Mouse (Mus musculus): Measurements from ENCODE around the gene Pecam1. TPM values are rescaled to one million over a fixed set of nuclear protein-coding genes. Genes with fewer than 3 reads are reported as not detected.
A peak's percentile ranks its signal among the peaks of the same experiment; 100 is the strongest.
"Not testable (repeated sequence)": the region's sequence is repeated elsewhere in the genome, so short reads cannot be mapped to it uniquely, and the experiment has no call there.

Pecam1 gene
- total RNA-seq, 2 experiments from 2014 or later, result 27.3 to 35.3 TPM

DNA sequence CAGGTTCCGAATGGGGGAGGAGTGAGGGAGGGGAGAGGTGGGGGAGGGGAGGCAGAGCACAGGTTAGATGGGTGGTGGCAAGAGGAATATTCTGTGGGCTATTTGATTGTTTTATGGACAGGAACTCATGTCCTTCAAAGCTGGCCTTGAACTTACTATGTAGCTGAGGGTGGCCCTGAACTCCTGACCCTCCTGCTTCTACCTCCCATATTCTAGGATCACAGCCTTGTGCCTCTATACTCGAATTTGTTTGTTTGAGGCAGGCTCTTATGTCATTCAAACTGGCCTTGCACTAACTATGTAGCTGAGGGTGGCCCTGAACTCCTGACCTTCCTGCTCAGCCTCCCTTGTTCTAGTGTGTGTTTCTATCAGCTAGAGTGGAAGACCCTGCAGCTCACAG, 114.5 kb downstream of the Pecam1 start:
- no peak for DNase-seq (ENCODE audit: low spot score)

- DNase-seq (ENCODE audit: low spot score), result not testable (repeated sequence)
These were observed 116.3 kb downstream of the Pecam1 start for GRCm38 (mm10) chr11:106634175-106634574.

DNA sequence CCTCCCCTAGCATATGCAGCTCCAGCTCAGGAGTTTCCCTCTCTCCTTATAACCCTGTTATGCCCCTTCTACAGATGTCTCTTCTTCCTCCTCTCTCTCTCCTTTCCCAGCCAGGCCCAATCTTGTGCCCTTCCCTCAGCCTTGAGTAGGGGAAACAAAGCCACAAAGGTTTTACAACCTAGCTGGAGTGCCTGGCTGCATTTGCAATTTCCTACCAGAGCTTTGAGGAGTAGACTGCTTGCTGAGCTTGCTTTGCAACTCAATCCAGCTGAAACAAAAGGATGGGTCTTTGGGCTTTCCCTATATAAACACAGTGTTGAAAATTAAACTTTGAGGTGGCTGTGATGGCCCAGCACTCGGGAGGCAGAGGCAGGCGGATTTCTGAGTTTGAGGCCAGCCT, 117.0 kb downstream of the Pecam1 start:
- no peak for DNase-seq (ENCODE audit: low spot score)

DNA sequence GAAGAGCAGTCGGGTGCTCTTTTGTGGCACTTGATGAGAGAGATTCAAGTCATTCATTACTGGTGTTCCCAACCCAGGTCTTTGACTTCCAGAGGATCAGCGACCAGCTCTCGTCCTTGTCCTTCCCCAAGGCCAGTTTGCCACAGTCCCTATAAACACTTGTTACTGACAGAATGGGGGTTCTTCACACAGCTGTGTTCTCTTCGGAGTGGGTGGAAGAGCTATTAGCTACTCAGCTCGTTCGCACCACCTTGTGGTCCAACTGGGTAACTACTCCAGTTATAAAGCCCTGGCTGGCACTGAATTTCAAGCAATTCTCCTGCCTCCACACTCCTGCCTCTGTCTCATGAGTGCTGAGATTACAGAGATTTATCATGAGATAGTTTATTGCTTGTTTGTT, 122.7 kb downstream of the Pecam1 start:
- peak; percentile 66 for DNase-seq (ENCODE audit: low spot score)

DNA sequence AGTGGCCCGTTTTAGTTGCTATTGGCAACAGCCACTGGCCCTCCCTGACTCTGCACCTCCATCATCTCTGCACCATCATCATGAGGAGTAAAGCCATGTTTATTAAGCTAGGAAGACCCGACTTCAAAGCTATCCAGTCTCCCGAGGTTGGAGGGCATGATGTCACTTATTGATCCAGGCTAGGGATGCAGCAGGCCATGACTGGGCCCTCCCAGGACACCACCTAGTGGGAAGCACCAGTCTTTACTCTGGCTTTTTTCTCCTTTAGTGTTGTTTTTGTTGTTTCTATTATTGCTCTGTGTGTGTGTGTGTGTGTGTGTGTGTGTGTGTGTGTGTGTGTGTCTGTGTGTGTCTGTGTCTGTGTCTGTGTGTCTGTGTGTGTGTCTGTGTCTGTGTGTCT, 124.9 kb downstream of the Pecam1 start:
- DNase-seq (ENCODE audit: low spot score), result no peak

GRCm38 (mm10) chr11:106623629-106624028, 126.8 kb downstream of the Pecam1 start:
- DNase-seq (ENCODE audit: low spot score), result no peak

DNA sequence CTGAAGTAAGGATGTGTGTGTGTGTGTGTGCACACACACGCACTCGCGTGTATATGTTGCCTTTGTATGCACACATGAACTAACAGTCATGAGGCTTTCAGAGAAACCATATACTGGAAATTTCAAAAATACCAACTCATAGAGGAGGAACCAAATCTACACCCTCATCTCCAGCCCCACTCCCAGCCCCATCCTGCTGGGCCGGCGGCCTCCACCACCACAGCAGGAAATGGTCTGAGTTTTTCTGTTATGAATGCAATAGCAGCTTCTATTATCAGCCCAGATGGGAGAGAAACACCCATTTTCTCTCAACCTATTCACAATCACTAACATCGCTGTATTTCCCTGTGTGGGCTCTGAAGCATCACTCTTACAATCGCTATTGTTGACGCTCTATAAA, 128.4 kb downstream of the Pecam1 start:
- DNase-seq (ENCODE audit: low spot score), result no peak

GRCm38 (mm10) chr11:106618768-106619167, 131.7 kb downstream of the Pecam1 start:
- DNase-seq (ENCODE audit: low spot score), result not testable (repeated sequence)

GRCm38 (mm10) chr11:106617821-106618580, 132.4 kb downstream of the Pecam1 start:
- no peak for DNase-seq (ENCODE audit: low spot score)

- DNase-seq (ENCODE audit: low spot score), result no peak
These were observed 134.9 kb downstream of the Pecam1 start for GRCm38 (mm10) chr11:106615561-106615960.

GRCm38 (mm10) chr11:106614339-106614645, 136.1 kb downstream of the Pecam1 start:
- DNase-seq (ENCODE audit: low spot score), result no peak

GRCm38 (mm10) chr11:106613638-106614338, 136.6 kb downstream of the Pecam1 start:
- no peak for DNase-seq (ENCODE audit: low spot score)

DNA sequence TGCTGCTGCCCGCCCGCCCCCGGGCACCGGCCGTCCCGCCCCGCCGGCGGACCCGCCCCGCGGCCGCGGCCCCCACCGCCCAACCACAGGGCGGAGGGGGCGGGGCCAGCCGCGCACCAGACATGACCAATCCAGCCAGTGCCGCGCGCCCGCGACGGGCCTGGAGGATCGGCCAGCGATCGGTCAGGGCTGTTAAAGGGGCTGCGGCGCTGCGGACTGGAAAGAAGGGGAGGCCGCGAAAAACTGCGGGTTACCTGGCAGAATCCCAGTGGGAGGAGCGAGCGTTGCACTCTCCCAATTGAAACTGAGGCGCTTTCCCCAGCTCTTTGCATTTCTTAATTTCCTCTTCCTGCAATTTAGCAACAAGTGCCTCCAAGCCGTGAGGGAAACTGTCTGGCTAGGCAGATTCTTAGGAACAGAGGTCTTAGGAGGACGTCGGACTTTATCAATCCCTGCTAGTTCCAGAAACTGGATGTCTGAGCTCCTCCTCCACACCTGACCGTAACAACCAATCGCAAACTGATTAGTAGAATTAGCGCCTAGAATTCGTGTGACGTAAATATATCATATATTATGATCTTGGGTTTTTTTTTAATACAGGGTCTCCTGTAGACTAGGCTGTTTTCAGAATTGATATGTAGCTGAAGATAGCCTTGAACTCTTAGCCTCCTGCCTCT, 137.3 kb downstream of the Pecam1 start, which contains the start of gene Tex2:
Tex2 (minus strand) TSS at position 463 of the 677 bp plus-strand sequence.
- DNase-seq (ENCODE audit: low spot score), result peak; percentile 97

GRCm38 (mm10) chr11:106612209-106612960, 138.0 kb downstream of the Pecam1 start:
- peak; percentile 59 for DNase-seq (ENCODE audit: low spot score)

DNA sequence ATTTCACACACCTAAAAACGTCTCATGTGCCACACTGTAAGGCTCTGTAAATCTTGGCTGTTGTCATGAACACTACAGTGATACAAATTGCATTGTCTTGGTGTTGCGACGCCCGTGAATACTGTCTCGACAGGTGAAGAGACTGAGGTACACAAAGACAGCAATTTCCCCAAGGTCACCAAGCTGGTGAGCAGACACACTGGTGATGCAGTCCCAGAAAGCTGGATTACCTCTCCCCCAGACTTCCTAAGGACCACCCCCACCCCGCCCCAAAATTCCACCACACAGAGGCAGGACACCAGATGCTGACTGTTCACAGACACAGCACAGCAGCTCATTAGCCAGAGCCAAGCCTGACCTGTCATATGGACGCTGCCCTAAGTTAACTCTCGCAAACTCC, 140.7 kb downstream of the Pecam1 start:
- no peak for DNase-seq (ENCODE audit: low spot score)

DNA sequence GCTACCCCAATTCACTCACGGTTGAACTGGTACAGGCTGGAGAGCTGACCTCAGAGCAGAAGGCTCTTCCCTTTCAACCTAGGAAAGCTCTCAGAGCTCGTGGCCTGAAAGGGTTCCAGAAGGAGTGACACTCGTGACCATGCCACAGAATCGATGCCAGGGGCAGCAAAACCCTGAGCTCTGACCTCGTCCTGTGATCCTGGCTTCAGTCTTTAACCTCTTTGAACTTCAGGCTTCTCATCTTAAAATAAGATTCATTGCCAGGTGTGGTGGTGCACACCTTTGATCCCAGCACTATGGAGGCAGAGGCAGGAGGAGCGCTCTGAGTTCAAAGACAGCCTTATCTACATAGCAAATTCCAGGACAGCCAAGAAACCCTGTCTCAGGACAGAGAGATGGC, 143.1 kb downstream of the Pecam1 start:
- DNase-seq (ENCODE audit: low spot score), result no peak

DNA sequence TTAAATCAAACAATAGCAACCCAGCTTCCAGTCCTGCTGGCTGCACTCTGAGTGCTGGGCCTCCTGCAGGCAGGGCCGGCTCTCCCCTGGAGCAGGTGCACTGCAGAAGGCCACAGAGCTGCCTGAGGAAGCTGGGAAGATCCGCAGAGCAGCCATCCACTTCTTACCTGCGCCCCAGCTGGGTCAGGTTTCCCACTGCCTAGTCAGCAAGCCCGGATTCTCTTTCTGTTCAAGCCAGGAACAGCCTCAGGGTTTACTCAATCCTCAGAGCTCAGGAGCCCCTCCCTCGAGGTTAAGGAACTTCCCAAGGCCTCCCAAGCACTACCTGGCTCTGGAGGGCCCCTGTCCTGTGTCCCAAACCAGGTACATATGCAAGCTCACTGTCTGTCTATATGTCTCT, 144.4 kb downstream of the Pecam1 start:
- no peak for DNase-seq (ENCODE audit: low spot score)

Data from gastrocnemius, adult 18-20 months (tissue).